Mouse (Mus musculus) brain, adult 2 months (tissue): ENCODE results near the gene Taf1b.
"Not testable (repeated sequence)": the region's sequence is repeated elsewhere in the genome, so short reads cannot be mapped to it uniquely, and the experiment has no call there.

Source experiments
- DNase-seq: peaks from one replicate; pipeline ENCODE4 v3.0.0; 2011; ENCODE audit warnings: low read depth, low spot score

Taf1b gene

GRCm38 (mm10) chr12:24498150-24498840, at the start of gene Taf1b:
Gene Taf1b, plus strand, starts transcription at chr12:24498359.
- DNase-seq: peak; percentile 93

- no peak for DNase-seq
Measured at GRCm38 (mm10) chr12:24460406-24460805, 37.8 kb upstream of the Taf1b start.

GRCm38 (mm10) chr12:24462121-24462520, 36.0 kb upstream of the Taf1b start:
- DNase-seq: not testable (repeated sequence)

- DNase-seq: not testable (repeated sequence)
Measured at GRCm38 (mm10) chr12:24463490-24463889, 34.7 kb upstream of the Taf1b start.

- DNase-seq: no peak
Measured at GRCm38 (mm10) chr12:24468966-24469365, 29.2 kb upstream of the Taf1b start.

GRCm38 (mm10) chr12:24470943-24471342, 27.2 kb upstream of the Taf1b start:
- DNase-seq: peak; percentile 59

GRCm38 (mm10) chr12:24473221-24473620, 24.9 kb upstream of the Taf1b start:
- DNase-seq: no peak

GRCm38 (mm10) chr12:24484930-24485329, 13.2 kb upstream of the Taf1b start:
- DNase-seq: no peak

GRCm38 (mm10) chr12:24486882-24487281, 11.3 kb upstream of the Taf1b start:
- no peak for DNase-seq

- DNase-seq: not testable (repeated sequence)
Measured at GRCm38 (mm10) chr12:24492507-24492906, 5.7 kb upstream of the Taf1b start.

- no peak for DNase-seq
Measured at GRCm38 (mm10) chr12:24493011-24493410, 5.1 kb upstream of the Taf1b start.

GRCm38 (mm10) chr12:24493412-24493811, 4.7 kb upstream of the Taf1b start:
- DNase-seq: no peak

- not testable (repeated sequence) for DNase-seq
Measured at GRCm38 (mm10) chr12:24494791-24495190, 3.4 kb upstream of the Taf1b start.

GRCm38 (mm10) chr12:24498841-24499485, 804 bp downstream of the Taf1b start:
- peak; percentile 7 for DNase-seq

GRCm38 (mm10) chr12:24517118-24517517, 19.0 kb downstream of the Taf1b start:
- no peak for DNase-seq

- DNase-seq: peak; percentile 26
Measured at GRCm38 (mm10) chr12:24521076-24521475, 22.9 kb downstream of the Taf1b start.

GRCm38 (mm10) chr12:24525065-24525464, 26.9 kb downstream of the Taf1b start:
- DNase-seq: peak; percentile 61

GRCm38 (mm10) chr12:24536390-24536789, 38.2 kb downstream of the Taf1b start:
- peak; percentile 13 for DNase-seq

- DNase-seq: peak; percentile 33
Measured at GRCm38 (mm10) chr12:24537201-24537600, 39.0 kb downstream of the Taf1b start.

- peak; percentile 74 for DNase-seq
Measured at GRCm38 (mm10) chr12:24537965-24538364, 39.8 kb downstream of the Taf1b start.

GRCm38 (mm10) chr12:24541426-24542154, 43.4 kb downstream of the Taf1b start:
- DNase-seq: peak; percentile 63

- DNase-seq: no peak
Measured at GRCm38 (mm10) chr12:24547686-24548085, 49.5 kb downstream of the Taf1b start.
